Mouse (Mus musculus): ENCODE results near the gene Ky. TPM values are rescaled to one million over a fixed set of nuclear protein-coding genes. Genes with fewer than 3 reads are reported as not detected.

Ky gene
- total RNA-seq, 2 experiments from 2014 or later = 2.4 to 3.4 TPM

DNA sequence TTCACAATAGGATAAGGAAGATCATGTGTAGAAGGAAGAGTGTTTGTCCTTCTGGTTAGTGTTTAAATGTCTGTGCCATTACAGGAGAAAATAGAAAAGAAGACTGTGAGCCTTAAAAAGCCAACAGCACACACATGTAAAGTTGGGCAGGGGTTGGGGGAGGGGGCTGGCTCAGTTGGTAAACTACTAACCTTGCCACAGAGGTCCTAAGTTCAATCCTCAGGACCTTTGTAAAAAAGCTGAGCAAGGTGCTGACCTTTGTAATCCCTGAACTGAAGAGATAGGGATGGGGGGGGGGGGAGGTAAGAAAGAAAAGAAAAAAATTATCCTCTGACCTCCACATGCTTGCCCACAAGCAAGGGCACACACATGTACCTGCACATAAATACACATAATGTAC lies 5.8 kb upstream of the Ky start:
- intact Hi-C loops (cut with DNase I) = no loop called here
- DNase-seq (ENCODE audit: low spot score in 2 of 2) = no peak

- DNase-seq (ENCODE audit: low spot score in 2 of 2) = no peak
- intact Hi-C loops (cut with DNase I) = no loop called here
Observed at GRCm38 (mm10) chr9:102501113-102501512, 4.4 kb upstream of the Ky start.

GRCm38 (mm10) chr9:102502015-102502633 lies 3.4 kb upstream of the Ky start:
- intact Hi-C loops (cut with DNase I) = no loop called here
- DNase-seq (ENCODE audit: low spot score in 2 of 2) = no peak

GRCm38 (mm10) chr9:102504716-102505378 lies 703 bp upstream of the Ky start:
- no peak for DNase-seq (ENCODE audit: low spot score in 2 of 2)
- intact Hi-C loops (cut with DNase I) = loop anchor here (5.0 kb wide), 1 partner anchor 103 kb away; no protein-coding TSS in a partner anchor

GRCm38 (mm10) chr9:102508315-102508714 lies 2.8 kb downstream of the Ky start:
- intact Hi-C loops (cut with DNase I) = loop anchor here (5.0 kb wide), 1 partner anchor 106 kb away; no protein-coding TSS in a partner anchor
- no peak for DNase-seq (ENCODE audit: low spot score in 2 of 2)

DNA sequence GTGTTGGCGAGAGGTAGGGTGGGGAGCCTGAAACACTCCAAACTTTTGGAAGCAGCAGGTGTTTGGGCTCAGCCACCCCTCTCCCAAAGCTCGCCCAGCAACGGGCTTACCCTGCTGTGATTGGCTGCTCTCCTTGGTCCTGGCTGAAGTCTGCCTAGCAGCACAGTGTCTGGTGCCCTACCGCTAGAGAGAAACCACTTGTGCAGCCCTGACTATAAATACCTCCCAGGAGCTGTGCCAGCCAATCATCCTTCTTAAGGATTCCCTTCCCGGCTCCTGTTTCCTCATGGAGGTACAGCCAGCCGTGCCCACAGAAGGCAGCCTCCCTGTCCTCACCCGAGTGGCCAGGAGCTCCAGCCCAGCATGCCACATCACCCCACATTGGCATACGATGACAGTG lies 5.9 kb downstream of the Ky start:
- intact Hi-C loops (cut with DNase I) = no loop called here
- no peak for DNase-seq (ENCODE audit: low spot score in 2 of 2)

- intact Hi-C loops (cut with DNase I) = no loop called here
- DNase-seq (ENCODE audit: low spot score in 2 of 2) = no peak
Observed at GRCm38 (mm10) chr9:102513578-102513977, 8.0 kb downstream of the Ky start.

GRCm38 (mm10) chr9:102518443-102518842 lies 12.9 kb downstream of the Ky start:
- no peak for DNase-seq (ENCODE audit: low spot score in 2 of 2)
- intact Hi-C loops (cut with DNase I) = no loop called here

GRCm38 (mm10) chr9:102521396-102521795 lies 15.8 kb downstream of the Ky start:
- intact Hi-C loops (cut with DNase I) = no loop called here
- DNase-seq (ENCODE audit: low spot score in 2 of 2) = no peak

GRCm38 (mm10) chr9:102528106-102528505 lies 22.6 kb downstream of the Ky start:
- intact Hi-C loops (cut with DNase I) = no loop called here
- no peak for DNase-seq (ENCODE audit: low spot score in 2 of 2)

GRCm38 (mm10) chr9:102528561-102528960 lies 23.0 kb downstream of the Ky start:
- intact Hi-C loops (cut with DNase I) = no loop called here
- DNase-seq (ENCODE audit: low spot score in 2 of 2) = no peak

DNA sequence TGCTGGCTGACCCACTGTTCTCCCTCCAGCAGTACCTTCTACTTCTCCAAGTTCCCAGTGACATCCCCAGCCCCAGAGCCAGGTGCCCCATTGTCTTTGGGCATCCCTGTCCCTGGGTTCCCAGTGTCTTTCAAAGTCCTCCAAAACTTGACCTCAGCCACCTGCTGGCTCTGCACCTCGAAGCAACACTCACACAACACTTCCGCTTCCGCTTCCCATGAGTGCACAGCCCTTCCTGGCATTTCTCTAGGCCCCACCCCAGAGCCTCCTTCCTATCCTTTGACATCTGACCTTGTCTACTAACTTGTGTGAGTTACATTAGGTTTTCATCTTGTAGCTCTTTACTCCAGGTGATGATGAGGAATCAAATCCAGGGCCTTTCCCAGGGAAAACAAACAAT lies 23.5 kb downstream of the Ky start:
- DNase-seq (ENCODE audit: low spot score in 2 of 2) = no peak
- intact Hi-C loops (cut with DNase I) = no loop called here

- intact Hi-C loops (cut with DNase I) = no loop called here
- DNase-seq (ENCODE audit: low spot score in 2 of 2) = no peak
Observed at GRCm38 (mm10) chr9:102531051-102531892, 25.7 kb downstream of the Ky start.

GRCm38 (mm10) chr9:102536968-102537367 lies 31.4 kb downstream of the Ky start:
- no peak for DNase-seq (ENCODE audit: low spot score in 2 of 2)
- intact Hi-C loops (cut with DNase I) = no loop called here

GRCm38 (mm10) chr9:102539699-102540098 lies 34.1 kb downstream of the Ky start:
- no peak for DNase-seq (ENCODE audit: low spot score in 2 of 2)
- intact Hi-C loops (cut with DNase I) = loop anchor here (10.0 kb wide), 1 partner anchor 1225 kb away; no protein-coding TSS in a partner anchor

GRCm38 (mm10) chr9:102541666-102542065 lies 36.1 kb downstream of the Ky start:
- DNase-seq (ENCODE audit: low spot score in 2 of 2) = no peak
- intact Hi-C loops (cut with DNase I) = loop anchor here (10.0 kb wide), 1 partner anchor 1227 kb away; no protein-coding TSS in a partner anchor

DNA sequence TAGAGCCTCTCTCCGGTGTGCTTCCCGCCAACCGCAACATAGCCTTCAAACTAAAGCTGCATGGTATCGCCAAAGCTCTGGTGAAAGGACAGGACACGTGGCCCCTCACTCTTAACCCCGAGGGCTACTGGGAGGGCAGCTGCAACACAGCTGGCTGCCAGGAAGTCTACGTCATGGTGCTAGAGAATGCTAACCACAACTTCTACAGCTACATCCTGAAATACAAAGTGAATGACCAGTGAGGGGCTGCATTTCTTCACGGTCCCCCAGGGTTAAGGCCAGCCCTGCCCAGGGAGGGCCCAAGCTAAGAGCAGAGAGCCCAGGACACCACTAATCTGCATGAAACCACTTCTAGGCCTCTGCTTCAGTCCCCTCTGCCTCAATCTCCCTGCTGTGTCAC lies 37.0 kb downstream of the Ky start:
- no peak for DNase-seq (ENCODE audit: low spot score in 2 of 2)
- intact Hi-C loops (cut with DNase I) = loop anchor here (10.0 kb wide), 1 partner anchor 1228 kb away; no protein-coding TSS in a partner anchor

DNA sequence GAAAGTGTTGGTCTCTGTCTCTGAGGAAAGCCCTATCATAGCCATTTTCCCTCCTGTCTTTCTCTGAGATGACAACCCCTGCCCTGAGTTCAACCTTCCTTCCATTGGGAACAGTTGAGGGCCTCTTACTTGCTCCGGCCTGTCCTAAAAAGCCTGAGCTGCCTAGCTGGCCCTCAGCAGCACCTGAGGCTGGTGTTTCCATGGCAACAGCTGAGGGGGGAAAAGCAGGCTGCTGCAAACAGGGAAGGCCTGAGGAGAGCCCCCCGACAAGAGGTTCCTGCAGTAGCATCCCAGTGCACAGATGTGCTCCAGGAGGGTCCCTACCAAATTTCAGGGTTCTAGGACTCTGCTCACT lies 38.2 kb downstream of the Ky start:
- DNase-seq (ENCODE audit: low spot score in 2 of 2) = no peak
- intact Hi-C loops (cut with DNase I) = loop anchor here (2.0 to 10.0 kb wide), 2 partner anchors 853 to 1229 kb away; no protein-coding TSS in a partner anchor

DNA sequence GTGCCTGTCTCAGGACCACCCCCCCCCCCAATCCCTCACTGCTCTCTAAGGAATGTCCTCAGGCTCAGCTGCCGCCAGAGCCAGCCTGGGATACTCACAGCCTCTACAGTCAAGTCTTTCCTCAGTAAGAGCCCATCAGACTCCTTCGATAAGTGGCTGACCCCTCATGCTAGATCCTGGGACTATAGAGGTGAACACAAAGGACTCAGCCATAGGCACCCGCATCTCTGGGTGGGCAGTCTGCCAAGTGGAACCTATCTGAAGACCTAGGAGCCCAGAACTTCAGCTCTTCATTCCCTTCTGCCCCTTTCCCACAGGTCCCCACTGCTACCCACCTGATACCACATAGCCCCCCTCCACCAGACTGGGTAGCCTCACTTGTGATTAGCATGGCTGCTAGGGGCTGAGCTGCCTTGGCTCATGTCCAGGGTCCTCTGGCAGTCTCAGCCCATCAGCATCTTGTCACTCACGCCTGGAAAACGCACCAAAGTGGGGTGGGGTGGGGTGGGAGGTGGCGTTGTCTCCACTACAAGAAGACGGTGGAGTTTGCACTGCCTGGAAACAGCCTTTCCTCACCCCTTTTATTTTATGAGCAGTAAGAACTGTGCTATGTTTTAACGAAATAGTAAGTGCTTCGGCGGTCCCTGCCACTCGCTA lies 38.7 kb downstream of the Ky start:
- intact Hi-C loops (cut with DNase I) = loop anchor here (2.0 to 10.0 kb wide), 2 partner anchors 853 to 1229 kb away; no protein-coding TSS in a partner anchor

More for the DNA sequence above, 38.7 kb downstream of the Ky start:
- DNase-seq (ENCODE audit: low spot score in 2 of 2) = no peak

Data from left cerebral cortex, postnatal 36 days (tissue).